Mouse (Mus musculus): ENCODE results near the gene Immp1l. TPM values are rescaled to one million over a fixed set of nuclear protein-coding genes. Genes with fewer than 3 reads are reported as not detected.

Immp1l gene
- polyA plus RNA-seq (2015; fragmentation: Nextera tagmentation; extraction: Ambion mirVana): 124 and 135 TPM in 2 replicates

- peak within 1 kb of the TSS; percentile 93 for H3K4me3 ChIP-seq (replicated peaks)
- H3K27me3 ChIP-seq: no peaks in the 10 kb centered on the region
- H3K4me1 ChIP-seq: peaks cover 5% of the 10 kb centered on the region; the same call in 1 of the 2 replicates
- under 1% methylated on average over 39 of the region's 39 CpGs for WGBS
- peak within 1 kb of the TSS; percentile 71 for H3K27ac ChIP-seq (replicated peaks)
- no peaks in the 10 kb centered on the region for H3K9me3 ChIP-seq (replicated peaks)
- ATAC-seq (ENCODE audit: insufficient number of reproducible peaks, low FRiP score, low TSS enrichment, low read depth): peak; percentile 99
- H3K4me2 ChIP-seq (replicated peaks): peak within 1 kb of the TSS; percentile 73
- H3K36me3 ChIP-seq: no peaks in the 10 kb centered on the region
- H3K9ac ChIP-seq: peak within 1 kb of the TSS; percentile 75
Measured at GRCm38 (mm10) chr2:105903896-105904756, at the start of gene Immp1l, which contains the start of gene Elp4. Gene Immp1l (plus strand): TSS chr2:105904638. Gene Elp4 (minus strand): TSS chr2:105904564.

GRCm38 (mm10) chr2:105854740-105855139, 49.7 kb upstream of the Immp1l start:
- Histone ChIP-seq H3K9me3 (replicated peaks) (no peaks in the 10 kb centered on the region), H3K27ac (replicated peaks) (no peak overlapping the region), H3K4me1 (no peaks in the 10 kb centered on the region), H3K4me3 (replicated peaks) (no peak overlapping the region), H3K9ac (no peak overlapping the region), H3K4me2 (replicated peaks) (no peak overlapping the region), H3K36me3 (no peaks in the 10 kb centered on the region), H3K27me3 (no peaks in the 10 kb centered on the region)
- ATAC-seq (ENCODE audit: insufficient number of reproducible peaks, low FRiP score, low TSS enrichment, low read depth): no peak
- WGBS: 40% methylated on average over 2 of the region's 2 CpGs

GRCm38 (mm10) chr2:105873403-105873802, 31.0 kb upstream of the Immp1l start:
- Histone ChIP-seq H3K36me3 (peaks cover 9% of the 10 kb centered on the region), H3K9ac (no peak overlapping the region), H3K4me3 (replicated peaks) (no peak overlapping the region), H3K4me2 (replicated peaks) (no peak overlapping the region), H3K27ac (replicated peaks) (no peak overlapping the region), H3K4me1 (no peaks in the 10 kb centered on the region), H3K27me3 (no peaks in the 10 kb centered on the region), H3K9me3 (replicated peaks) (no peaks in the 10 kb centered on the region)
- ATAC-seq (ENCODE audit: insufficient number of reproducible peaks, low FRiP score, low TSS enrichment, low read depth): no peak
- 92% methylated on average over 1 of the region's 1 CpGs for WGBS

- no peak for ATAC-seq (ENCODE audit: insufficient number of reproducible peaks, low FRiP score, low TSS enrichment, low read depth)
- H3K4me1 ChIP-seq: no peaks in the 10 kb centered on the region
- no peak overlapping the region for H3K27ac ChIP-seq (replicated peaks)
- H3K9ac ChIP-seq: no peak overlapping the region
- no peak overlapping the region for H3K4me2 ChIP-seq (replicated peaks)
- H3K36me3 ChIP-seq: peaks cover 12% of the 10 kb centered on the region
- H3K9me3 ChIP-seq (replicated peaks): no peaks in the 10 kb centered on the region
- no peaks in the 10 kb centered on the region for H3K27me3 ChIP-seq
- H3K4me3 ChIP-seq (replicated peaks): no peak overlapping the region
Measured at GRCm38 (mm10) chr2:105890816-105891215, 13.6 kb upstream of the Immp1l start.

- H3K9ac ChIP-seq: peak overlapping the region; percentile 75
- H3K9me3 ChIP-seq (replicated peaks): no peaks in the 10 kb centered on the region
- no peaks in the 10 kb centered on the region; the same call in 1 of the 2 replicates for H3K36me3 ChIP-seq
- H3K4me3 ChIP-seq (replicated peaks): peak overlapping the region; percentile 93
- peak overlapping the region; percentile 71 for H3K27ac ChIP-seq (replicated peaks)
- H3K27me3 ChIP-seq: no peaks in the 10 kb centered on the region
- peak; percentile 29 for ATAC-seq (ENCODE audit: insufficient number of reproducible peaks, low FRiP score, low TSS enrichment, low read depth)
- H3K4me1 ChIP-seq: peaks cover 5% of the 10 kb centered on the region; the same call in 1 of the 2 replicates
- H3K4me2 ChIP-seq (replicated peaks): peak overlapping the region; percentile 73
- 0% methylated on average over 12 of the region's 12 CpGs for WGBS
Measured at GRCm38 (mm10) chr2:105904757-105905146, 314 bp downstream of the Immp1l start.

- Histone ChIP-seq H3K4me3 (replicated peaks) (no peak overlapping the region), H3K4me2 (replicated peaks) (no peak overlapping the region), H3K36me3 (peaks cover 9% of the 10 kb centered on the region), H3K4me1 (peaks cover 5% of the 10 kb centered on the region; the same call in 1 of the 2 replicates), H3K27me3 (no peaks in the 10 kb centered on the region), H3K9me3 (replicated peaks) (no peaks in the 10 kb centered on the region), H3K27ac (replicated peaks) (no peak overlapping the region), H3K9ac (no peak overlapping the region)
- ATAC-seq (ENCODE audit: insufficient number of reproducible peaks, low FRiP score, low TSS enrichment, low read depth): no peak
- 90% methylated on average over 5 of the region's 5 CpGs for WGBS
Measured at GRCm38 (mm10) chr2:105908351-105908750, 3.9 kb downstream of the Immp1l start.

GRCm38 (mm10) chr2:105910611-105911010, 6.2 kb downstream of the Immp1l start:
- no peak overlapping the region for H3K9ac ChIP-seq
- no peak overlapping the region for H3K4me3 ChIP-seq (replicated peaks)
- peaks cover 9% of the 10 kb centered on the region for H3K36me3 ChIP-seq
- no peak overlapping the region for H3K27ac ChIP-seq (replicated peaks)
- ATAC-seq (ENCODE audit: insufficient number of reproducible peaks, low FRiP score, low TSS enrichment, low read depth): no peak
- H3K27me3 ChIP-seq: no peaks in the 10 kb centered on the region
- WGBS: 87% methylated on average over 3 of the region's 3 CpGs
- no peaks in the 10 kb centered on the region for H3K9me3 ChIP-seq (replicated peaks)
- 0 out of 2 replicates have a peak, but pooled peaks cover under 1% of the 10 kb centered on the region for H3K4me1 ChIP-seq
- no peak overlapping the region for H3K4me2 ChIP-seq (replicated peaks)

- Histone ChIP-seq H3K4me3 (replicated peaks) (no peak overlapping the region), H3K9me3 (replicated peaks) (no peaks in the 10 kb centered on the region), H3K27me3 (no peaks in the 10 kb centered on the region), H3K36me3 (peaks cover 9% of the 10 kb centered on the region), H3K4me2 (replicated peaks) (no peak overlapping the region), H3K27ac (replicated peaks) (no peak overlapping the region), H3K4me1 (no peaks in the 10 kb centered on the region), H3K9ac (no peak overlapping the region)
- no peak for ATAC-seq (ENCODE audit: insufficient number of reproducible peaks, low FRiP score, low TSS enrichment, low read depth)
- WGBS: 78% methylated on average over 6 of the region's 6 CpGs
Measured at GRCm38 (mm10) chr2:105913655-105914366, 9.4 kb downstream of the Immp1l start.

GRCm38 (mm10) chr2:105916671-105917070, 12.2 kb downstream of the Immp1l start:
- WGBS: 96% methylated on average over 1 of the region's 1 CpGs
- no peaks in the 10 kb centered on the region for H3K27me3 ChIP-seq
- no peaks in the 10 kb centered on the region for H3K9me3 ChIP-seq (replicated peaks)
- H3K27ac ChIP-seq (replicated peaks): no peak overlapping the region
- H3K9ac ChIP-seq: no peak overlapping the region
- H3K4me1 ChIP-seq: no peaks in the 10 kb centered on the region
- H3K4me2 ChIP-seq (replicated peaks): no peak overlapping the region
- no peak overlapping the region for H3K4me3 ChIP-seq (replicated peaks)
- no peak for ATAC-seq (ENCODE audit: insufficient number of reproducible peaks, low FRiP score, low TSS enrichment, low read depth)
- no peaks in the 10 kb centered on the region for H3K36me3 ChIP-seq

GRCm38 (mm10) chr2:105917623-105918346, 13.3 kb downstream of the Immp1l start:
- Histone ChIP-seq H3K4me2 (replicated peaks) (no peak overlapping the region), H3K27ac (replicated peaks) (no peak overlapping the region), H3K36me3 (no peaks in the 10 kb centered on the region), H3K9me3 (replicated peaks) (no peaks in the 10 kb centered on the region), H3K4me3 (replicated peaks) (no peak overlapping the region), H3K4me1 (no peaks in the 10 kb centered on the region), H3K27me3 (no peaks in the 10 kb centered on the region), H3K9ac (no peak overlapping the region)
- 81% methylated on average over 5 of the region's 5 CpGs for WGBS
- no peak for ATAC-seq (ENCODE audit: insufficient number of reproducible peaks, low FRiP score, low TSS enrichment, low read depth)

- no peaks in the 10 kb centered on the region for H3K27me3 ChIP-seq
- no peak overlapping the region for H3K4me3 ChIP-seq (replicated peaks)
- no peak overlapping the region for H3K9ac ChIP-seq
- WGBS: 93% methylated on average over 2 of the region's 2 CpGs
- no peak overlapping the region for H3K4me2 ChIP-seq (replicated peaks)
- H3K9me3 ChIP-seq (replicated peaks): no peaks in the 10 kb centered on the region
- no peaks in the 10 kb centered on the region for H3K4me1 ChIP-seq
- no peaks in the 10 kb centered on the region for H3K36me3 ChIP-seq
- ATAC-seq (ENCODE audit: insufficient number of reproducible peaks, low FRiP score, low TSS enrichment, low read depth): no peak
- H3K27ac ChIP-seq (replicated peaks): no peak overlapping the region
Measured at GRCm38 (mm10) chr2:105950131-105950530, 45.7 kb downstream of the Immp1l start.

All from embryonic facial prominence, embryonic 15.5 days (tissue).